ENCODE assay signal across 11 mouse cellular contexts in genomic region chr13:29581762-29582700, GRCm38 (mm10).
A peak's percentile ranks its signal among the peaks of the same experiment; 100 is the strongest.
DNase-seq lines count a peak whose midpoint lies in the region; ATAC-seq and TF ChIP-seq lines count a peak whose summit lies in the region.
"Had no signal": no experiment of that assay in that cellular context is flagged by ENCODE, and none has a peak within 500 bp of the region (broad histone marks: within the 10 kb centered on the region; RNA-seq: fewer than 3 reads in every experiment).

No protein-coding gene starts in this region.

- H3K4me2 ChIP-seq in embryonic facial prominence, embryonic 14.5 days (ENCODE audit: low read depth, low read length) = no peak overlapping the region
- no peak overlapping the region for H3K4me2 ChIP-seq in lung, embryonic 14.5 days
- H3K4me2 ChIP-seq in hindbrain, embryonic 13.5 days = no peak overlapping the region
- H3K4me2 ChIP-seq: forebrain, embryonic 12.5 days had no signal

- no peaks in the 10 kb centered on the region for H3K27me3 ChIP-seq in embryonic facial prominence, embryonic 14.5 days (replicated peaks; ENCODE audit: control insufficient read depth, insufficient read depth, low read length)
- no peaks in the 10 kb centered on the region for H3K27me3 ChIP-seq in embryonic facial prominence, embryonic 10.5 days (replicated peaks; ENCODE audit: low read depth, poor library complexity, severe bottlenecking)
- no peaks in the 10 kb centered on the region for H3K27me3 ChIP-seq in lung, embryonic 14.5 days (ENCODE audit: insufficient read depth, low read length)
- H3K27me3 ChIP-seq in hindbrain, embryonic 13.5 days = no peaks in the 10 kb centered on the region
- H3K27me3 ChIP-seq: forebrain, embryonic 12.5 days had no signal

- H3K36me3 ChIP-seq in embryonic facial prominence, embryonic 14.5 days (ENCODE audit: control insufficient read depth, insufficient read depth, low read length) = no peaks in the 10 kb centered on the region
- H3K36me3 ChIP-seq in embryonic facial prominence, embryonic 10.5 days (replicated peaks) = no peaks in the 10 kb centered on the region
- no peaks in the 10 kb centered on the region for H3K36me3 ChIP-seq in lung, embryonic 14.5 days (ENCODE audit: insufficient read depth)
- H3K36me3 ChIP-seq in hindbrain, embryonic 13.5 days = no peaks in the 10 kb centered on the region
- H3K36me3 ChIP-seq: forebrain, embryonic 12.5 days had no signal

- H3K4me3 ChIP-seq in embryonic facial prominence, embryonic 14.5 days (ENCODE audit: low read depth, low read length) = no peak overlapping the region
- H3K4me3 ChIP-seq in embryonic facial prominence, embryonic 10.5 days = no peak overlapping the region
- no peak overlapping the region for H3K4me3 ChIP-seq in lung, embryonic 14.5 days (ENCODE audit: low read depth, low read length)
- no peak overlapping the region for H3K4me3 ChIP-seq in hindbrain, embryonic 13.5 days
- H3K4me3 ChIP-seq: forebrain, embryonic 12.5 days; myocyte had no signal

- no peaks in the 10 kb centered on the region for H3K4me1 ChIP-seq in embryonic facial prominence, embryonic 14.5 days (ENCODE audit: control insufficient read depth, insufficient read depth, low read length)
- peaks cover 17% of the 10 kb centered on the region for H3K4me1 ChIP-seq in embryonic facial prominence, embryonic 10.5 days
- no peaks in the 10 kb centered on the region for H3K4me1 ChIP-seq in lung, embryonic 14.5 days (ENCODE audit: insufficient read depth)
- H3K4me1 ChIP-seq in hindbrain, embryonic 13.5 days (replicated peaks) = 0 out of 2 replicates have a peak, but pooled peaks cover 2% of the 10 kb centered on the region

- no peak for TF ChIP-seq CTCF in lung, embryonic 14.5 days (IDR thresholded peaks at IDR 0.05; ENCODE audit: low read depth)

- no peaks in the 10 kb centered on the region for H3K9me3 ChIP-seq in embryonic facial prominence, embryonic 14.5 days (ENCODE audit: control insufficient read depth, low read length)
- no peaks in the 10 kb centered on the region for H3K9me3 ChIP-seq in embryonic facial prominence, embryonic 10.5 days
- no peaks in the 10 kb centered on the region for H3K9me3 ChIP-seq in lung, embryonic 14.5 days (ENCODE audit: low read depth, low read length)
- no peaks in the 10 kb centered on the region for H3K9me3 ChIP-seq in hindbrain, embryonic 13.5 days
- H3K9me3 ChIP-seq: forebrain, embryonic 12.5 days had no signal

- 72% methylated on average over 9 of the region's 9 CpGs for WGBS in embryonic facial prominence, embryonic 14.5 days
- 85% methylated on average over 9 of the region's 9 CpGs for WGBS in embryonic facial prominence, embryonic 10.5 days
- 71% methylated on average over 9 of the region's 9 CpGs for WGBS in lung, embryonic 14.5 days
- WGBS in hindbrain, embryonic 13.5 days = 67% methylated on average over 9 of the region's 9 CpGs

- H3K9ac ChIP-seq in embryonic facial prominence, embryonic 14.5 days (ENCODE audit: low read depth, low read length) = no peak overlapping the region
- H3K9ac ChIP-seq in lung, embryonic 14.5 days = no peak overlapping the region
- H3K9ac ChIP-seq in hindbrain, embryonic 13.5 days = no peak overlapping the region
- H3K9ac ChIP-seq: forebrain, embryonic 12.5 days had no signal

- ATAC-seq in embryonic facial prominence, embryonic 14.5 days (ENCODE audit: low read depth) = no peak
- peak; percentile 28; the same call in 1 of the 2 replicates for ATAC-seq in lung, embryonic 14.5 days (ENCODE audit: insufficient read depth)
- ATAC-seq in hindbrain, embryonic 13.5 days (ENCODE audit: low FRiP score) = peak; percentile 59; the same call in 1 of the 2 replicates
- ATAC-seq: activated CD4-positive, CD25-positive, alpha-beta regulatory T cell, adult 4 months had no signal

- peak; percentile 43 for DNase-seq in embryonic facial prominence, embryonic 14.5 days (ENCODE audit: low spot score)
- DNase-seq in embryonic facial prominence, embryonic 10.5 days (ENCODE audit: low spot score) = no peak
- peak; percentile 19 for DNase-seq in lung, embryonic 14.5 days
- no peak for DNase-seq in lung, postnatal 4 days
- DNase-seq in ovary, postnatal 10 days (ENCODE audit: low spot score) = peak; percentile 15
- no peak for DNase-seq in gastrocnemius, postnatal 4 days (ENCODE audit: low spot score in 2 of 2)
- no peak for DNase-seq in urinary bladder, adult 2 months (ENCODE audit: low spot score)

- H3K27ac ChIP-seq in embryonic facial prominence, embryonic 14.5 days (replicated peaks; ENCODE audit: low read depth, low read length) = no peak overlapping the region
- H3K27ac ChIP-seq in embryonic facial prominence, embryonic 10.5 days (replicated peaks) = no peak overlapping the region
- no peak overlapping the region for H3K27ac ChIP-seq in lung, embryonic 14.5 days (ENCODE audit: low read depth)
- H3K27ac ChIP-seq in hindbrain, embryonic 13.5 days = no peak overlapping the region
- H3K27ac ChIP-seq: forebrain, embryonic 12.5 days had no signal

Comparison
In these comparisons a context has a peak if more than half of its experiments do, and no peak if none do; other contexts are left out.
1. DNase-seq: peak in embryonic facial prominence, embryonic 14.5 days (single experiment), lung, embryonic 14.5 days (single experiment) and ovary, postnatal 10 days (single experiment); none in embryonic facial prominence, embryonic 10.5 days (single experiment), lung, postnatal 4 days (0 of 2), gastrocnemius, postnatal 4 days (0 of 2) and urinary bladder, adult 2 months (single experiment).